Mouse (Mus musculus): ENCODE results near the gene Angptl6. TPM values are rescaled to one million over a fixed set of nuclear protein-coding genes. Genes with fewer than 3 reads are reported as not detected.

Angptl6 gene
- total RNA-seq, 2 experiments from 2014 or later: 0.81 to 0.87 TPM

GRCm38 (mm10) chr9:20887191-20887590 is 7.7 kb upstream of the Angptl6 start:
- ATAC-seq (replicated peaks; ENCODE audit: poor library complexity): no peak

- no peak for ATAC-seq (replicated peaks; ENCODE audit: poor library complexity)
Observed at GRCm38 (mm10) chr9:20886563-20886962, 7.0 kb upstream of the Angptl6 start.

- peak; percentile 5; the same call in 1 of the 2 replicates for ATAC-seq (replicated peaks; ENCODE audit: poor library complexity)
Observed at GRCm38 (mm10) chr9:20878710-20879065, 839 bp downstream of the Angptl6 start.

DNA sequence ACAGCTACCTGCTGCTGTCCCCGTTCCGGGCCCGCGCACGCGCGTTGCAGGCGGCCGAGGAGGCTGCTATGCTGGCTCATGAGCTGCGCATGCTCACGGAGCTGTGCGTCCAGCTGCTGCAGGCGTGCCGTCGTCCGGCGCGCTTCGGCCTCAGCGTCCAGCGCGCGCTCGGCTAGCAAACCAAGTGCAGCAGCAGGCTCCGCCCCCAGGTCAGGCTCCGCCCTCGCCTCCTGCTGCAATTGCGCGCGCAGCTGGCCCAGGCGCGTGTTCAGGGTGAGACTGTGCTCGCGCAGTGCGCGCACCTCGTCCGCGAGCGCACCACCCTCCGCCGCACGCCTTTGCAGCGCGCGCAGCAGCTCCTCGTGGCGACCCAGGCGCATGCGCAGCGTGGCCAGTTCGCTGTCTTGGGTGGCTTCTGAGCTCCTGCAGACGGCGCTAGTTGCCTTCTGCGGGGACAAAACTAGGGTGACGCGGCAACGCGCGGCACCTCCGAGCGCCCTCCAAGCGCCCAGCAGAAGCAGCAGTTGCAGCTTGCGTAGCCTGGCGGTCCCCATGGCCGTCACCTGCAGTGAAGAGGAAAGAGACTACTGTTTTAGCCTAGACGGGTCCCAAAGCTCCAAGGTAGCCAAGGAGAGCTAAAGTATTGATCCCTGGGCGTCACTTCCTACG is 1.4 kb downstream of the Angptl6 start:
- ATAC-seq (replicated peaks; ENCODE audit: poor library complexity): peak; percentile 85

DNA sequence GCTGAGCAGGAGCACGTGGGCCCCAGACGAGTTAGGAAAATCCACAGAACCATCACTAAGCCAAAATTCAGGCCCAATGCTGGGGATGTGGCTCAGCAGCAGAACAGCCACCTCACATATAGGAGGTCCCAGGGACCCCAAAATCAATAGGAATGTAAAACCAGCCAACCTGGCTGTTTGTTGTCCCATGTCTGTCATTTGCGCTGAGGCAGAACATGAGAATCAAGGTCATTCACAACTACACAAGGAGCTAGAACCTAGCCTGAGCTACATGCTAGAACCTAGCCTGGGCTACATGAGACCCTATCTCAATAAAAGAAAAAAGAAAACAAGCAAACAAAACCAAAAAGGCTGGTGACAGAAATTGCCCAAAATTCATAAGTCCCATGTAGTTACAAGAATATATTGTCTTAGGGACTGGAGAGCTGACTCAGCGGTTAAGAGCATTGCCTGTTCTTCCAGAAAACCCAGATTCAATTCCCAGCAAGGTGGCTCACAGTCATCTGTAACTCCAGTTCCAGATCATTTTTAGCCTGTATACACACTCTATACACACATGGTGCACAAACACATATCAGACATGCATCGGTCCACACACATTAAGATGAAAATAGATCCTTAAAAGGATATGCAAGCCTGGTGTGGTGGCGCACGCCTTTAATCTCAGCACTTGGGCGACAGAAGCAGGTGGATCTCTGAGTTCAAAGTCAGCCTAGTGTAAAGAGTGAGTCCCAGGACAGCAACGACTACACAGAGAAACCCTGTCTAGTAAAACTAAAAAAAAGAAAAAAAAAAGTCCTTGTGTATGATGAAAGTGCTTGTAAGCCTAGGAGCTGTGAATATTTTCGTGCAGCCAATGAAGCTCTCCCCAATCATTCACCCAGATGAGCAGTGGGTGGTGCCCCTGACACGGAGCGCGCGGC is 2.1 kb downstream of the Angptl6 start:
- ATAC-seq (replicated peaks; ENCODE audit: poor library complexity): no peak

DNA sequence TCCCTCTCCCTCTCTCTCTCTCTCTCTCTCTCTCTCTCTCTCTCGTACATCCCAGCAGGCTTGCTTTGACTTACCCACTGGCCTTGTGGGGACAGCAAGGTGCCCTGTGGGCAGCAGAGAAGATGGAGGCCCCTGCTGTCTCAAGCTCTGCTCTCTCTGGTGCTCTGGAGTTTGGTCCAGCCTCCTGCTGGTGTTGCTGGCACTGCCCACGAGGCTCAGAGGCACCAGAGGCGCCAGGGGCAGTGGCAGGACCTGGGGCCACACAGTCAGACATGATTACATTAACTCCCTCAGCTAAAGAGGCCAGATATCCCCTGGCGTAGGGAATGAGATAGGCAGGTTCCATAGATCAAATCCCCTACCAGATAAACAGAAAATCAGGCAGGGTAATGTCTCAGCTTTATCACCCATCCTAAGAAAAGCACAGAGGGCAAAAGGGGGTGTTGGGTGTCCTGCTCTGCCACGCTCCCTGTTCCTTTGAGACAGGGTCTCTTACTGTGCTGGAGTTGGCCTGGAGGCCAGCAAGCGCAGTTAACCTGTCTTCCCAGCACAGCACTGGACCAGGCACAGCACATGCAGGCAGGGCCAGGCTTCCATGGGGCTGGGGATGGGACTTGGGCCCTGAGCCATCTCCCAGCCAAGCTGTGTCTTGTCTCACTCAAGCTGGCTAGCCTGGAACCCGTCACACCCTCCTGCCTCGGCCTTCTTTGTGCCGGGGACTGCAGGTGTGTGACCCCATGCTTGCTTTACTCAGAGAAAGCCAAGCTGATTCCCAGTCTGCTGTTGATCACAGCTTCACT is 3.0 kb downstream of the Angptl6 start:
- no peak for ATAC-seq (replicated peaks; ENCODE audit: poor library complexity)

GRCm38 (mm10) chr9:20875021-20875790 is 4.3 kb downstream of the Angptl6 start:
- no peak for ATAC-seq (replicated peaks; ENCODE audit: poor library complexity)

DNA sequence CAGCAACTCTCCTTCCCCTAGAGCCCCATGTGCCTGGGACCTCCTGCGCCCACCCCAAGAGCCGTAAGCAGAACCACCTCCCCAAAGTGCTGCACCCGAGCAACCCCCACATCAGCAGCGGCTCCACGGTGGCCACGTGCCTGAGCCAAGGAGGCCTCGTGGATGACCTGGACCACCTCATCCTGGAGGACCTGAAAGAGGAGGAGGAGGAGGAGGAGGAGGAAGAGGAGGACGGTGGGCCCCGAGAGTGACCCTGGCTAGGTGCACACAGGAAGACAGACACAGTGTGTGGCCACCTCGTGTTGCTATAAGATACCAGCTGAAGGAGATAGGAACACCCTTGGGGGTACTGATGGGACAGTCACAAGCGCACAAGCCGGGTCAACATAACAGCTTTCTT is 6.0 kb downstream of the Angptl6 start:
- no peak for ATAC-seq (replicated peaks; ENCODE audit: poor library complexity)

- ATAC-seq (replicated peaks; ENCODE audit: poor library complexity): no peak
Observed at GRCm38 (mm10) chr9:20872991-20873390, 6.5 kb downstream of the Angptl6 start.

DNA sequence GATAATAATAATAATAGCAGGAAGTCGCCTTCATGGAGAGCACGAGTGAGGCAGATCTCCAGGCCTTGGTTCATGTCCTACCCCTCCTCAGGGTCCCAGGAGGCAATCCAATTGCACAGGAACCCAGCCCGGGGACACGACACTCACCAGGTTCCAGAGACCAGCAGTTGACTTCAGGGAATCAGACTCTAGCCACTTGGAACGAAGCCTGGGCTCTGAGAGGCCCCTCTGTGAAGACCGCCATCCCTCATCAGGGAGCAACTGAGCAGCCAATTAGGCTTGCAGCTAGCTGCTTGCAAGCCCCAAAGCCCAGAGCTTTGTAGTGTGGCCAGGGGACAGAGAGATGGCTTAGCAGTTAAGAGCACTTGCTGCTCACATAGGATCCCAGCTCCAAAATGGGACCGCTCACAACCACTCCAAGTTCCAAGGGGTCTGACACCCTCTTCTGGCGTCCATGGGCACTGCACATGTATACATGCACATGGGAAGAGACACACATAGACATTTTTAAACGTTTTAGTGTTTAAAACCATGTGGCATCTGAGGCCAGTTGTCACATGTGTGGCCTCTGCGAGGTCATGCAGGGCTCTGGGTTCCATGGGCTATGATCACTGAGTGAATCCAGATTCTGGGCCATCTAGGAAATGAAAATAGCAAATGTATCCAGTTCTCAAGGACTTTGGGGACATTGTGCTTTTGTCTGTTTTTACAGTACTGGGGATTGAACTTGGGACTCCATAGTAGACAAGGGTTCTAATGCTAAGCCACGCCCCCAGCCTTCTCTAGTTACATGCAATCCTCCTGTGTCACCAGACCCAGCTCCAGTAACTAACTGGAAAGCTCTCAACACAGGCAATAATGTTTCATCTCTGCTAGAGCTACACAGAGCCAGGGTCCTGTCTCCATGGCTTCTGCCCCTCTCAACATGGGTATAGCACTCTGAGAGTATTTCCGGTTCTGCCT is 9.0 kb downstream of the Angptl6 start:
- ATAC-seq (replicated peaks; ENCODE audit: poor library complexity): 0 out of 2 replicates have a peak, but pooled peaks have one; percentile 32

DNA sequence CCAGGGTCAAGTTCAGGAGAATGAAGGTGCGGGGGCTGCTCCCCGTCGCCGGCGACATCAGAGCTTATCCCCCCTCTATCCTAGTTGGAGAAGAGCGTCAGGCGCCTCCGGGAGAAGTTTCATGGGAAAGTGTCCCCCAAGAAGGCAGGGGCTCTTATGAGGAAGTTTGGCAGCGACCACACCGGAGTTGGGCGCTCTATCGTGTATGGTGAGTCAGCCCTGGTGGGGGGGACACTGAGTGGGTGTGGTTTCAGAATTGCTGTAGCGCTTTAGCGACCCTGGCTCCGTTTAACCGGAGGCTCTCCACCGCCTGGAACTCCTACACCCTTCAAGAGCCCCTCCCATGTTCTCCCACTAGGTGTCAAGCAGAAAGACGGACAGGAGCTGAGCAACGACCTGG is 10.3 kb downstream of the Angptl6 start:
- ATAC-seq (replicated peaks; ENCODE audit: poor library complexity): peak; percentile 64

DNA sequence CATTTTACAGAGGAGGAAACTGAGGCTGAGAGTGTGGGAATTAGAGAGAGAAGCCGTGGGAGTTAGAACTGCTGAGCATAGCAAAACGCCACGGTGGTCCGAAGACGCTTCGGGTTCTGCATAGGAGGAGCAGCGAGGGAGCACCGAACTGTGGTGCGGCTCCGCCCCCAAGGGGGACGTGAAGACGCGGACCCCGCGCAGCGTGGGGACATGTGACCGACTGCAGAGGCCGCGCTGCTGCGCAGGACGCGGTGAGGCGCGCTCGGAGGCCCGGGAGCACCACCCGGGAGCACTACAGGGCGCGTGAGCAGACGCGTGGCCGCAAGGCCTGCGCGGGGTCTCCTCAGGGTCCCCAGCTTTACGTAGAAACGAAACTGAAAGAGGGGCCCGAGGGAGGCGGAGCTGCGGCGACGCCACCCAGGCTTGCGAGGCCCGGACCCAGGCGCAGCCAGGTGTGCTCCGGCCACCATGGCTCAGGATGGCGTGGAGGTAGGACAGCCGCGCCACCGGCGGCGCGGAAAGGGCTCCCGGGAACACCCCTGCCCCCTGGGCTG is 11.0 kb downstream of the Angptl6 start, which contains the start of gene A230050P20Rik:
A230050P20Rik (plus strand) TSS at position 195 of the 554 bp plus-strand sequence.
- ATAC-seq (replicated peaks; ENCODE audit: poor library complexity): peak; percentile 74

DNA sequence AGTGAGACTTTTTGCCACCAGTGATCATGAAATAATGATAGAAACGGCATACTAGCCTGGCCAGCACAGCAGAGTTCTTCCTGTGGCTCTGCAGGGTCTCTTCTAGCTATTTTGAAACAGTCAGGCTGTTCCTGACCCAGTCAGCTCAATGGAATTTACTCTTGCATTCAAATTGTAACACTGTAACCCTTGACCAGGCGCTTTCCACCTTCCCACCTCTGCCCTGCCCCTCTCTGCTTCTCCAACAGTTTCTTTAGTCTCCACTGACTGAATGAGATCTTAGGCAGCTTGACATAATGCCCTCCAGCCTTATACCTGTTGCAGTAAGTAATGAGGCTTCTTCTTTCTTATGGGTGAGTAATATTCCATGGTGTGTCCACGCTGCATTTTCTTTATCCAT is 12.6 kb downstream of the Angptl6 start:
- ATAC-seq (replicated peaks; ENCODE audit: poor library complexity): no peak

DNA sequence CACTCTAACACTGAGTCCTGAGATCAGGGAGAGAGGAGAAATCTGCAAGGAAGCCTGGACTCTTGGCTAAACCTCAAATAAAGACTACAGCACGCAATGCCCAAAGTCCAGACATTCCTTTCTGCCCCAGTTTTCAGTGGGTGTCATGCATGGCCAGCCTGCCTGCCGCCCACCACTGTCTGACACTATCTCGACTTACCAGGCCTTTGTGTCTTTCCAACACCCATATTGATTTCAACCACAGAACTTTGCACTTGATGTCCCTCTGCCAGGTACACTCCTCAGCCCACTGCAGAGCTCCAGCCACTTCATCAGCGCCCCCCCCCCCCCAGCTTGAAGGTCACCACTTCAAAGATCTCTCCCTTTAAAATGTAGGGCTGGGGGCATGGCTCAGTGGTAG is 17.3 kb downstream of the Angptl6 start:
- no peak for ATAC-seq (replicated peaks; ENCODE audit: poor library complexity)

GRCm38 (mm10) chr9:20861821-20862220 is 17.7 kb downstream of the Angptl6 start:
- peak; percentile 61 for ATAC-seq (replicated peaks; ENCODE audit: poor library complexity)

DNA sequence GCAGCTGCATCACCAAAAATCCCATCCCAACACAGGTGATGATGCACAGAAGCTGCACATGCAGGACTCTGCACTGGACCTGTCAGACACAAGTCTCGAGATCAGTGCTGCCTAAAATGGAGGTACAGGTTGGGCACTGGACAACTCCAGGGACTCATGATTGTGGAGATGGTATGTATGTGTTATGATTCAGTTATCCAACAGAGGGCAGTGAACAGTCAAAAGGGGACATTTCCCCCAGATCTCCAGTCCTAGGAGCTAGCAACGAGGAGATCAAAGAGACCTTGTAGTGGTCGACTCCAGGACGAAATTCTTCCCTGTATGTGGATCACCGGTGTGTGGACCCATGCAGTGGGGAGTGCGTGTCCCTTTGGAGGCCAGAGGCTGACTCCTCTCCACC is 19.6 kb downstream of the Angptl6 start:
- ATAC-seq (replicated peaks; ENCODE audit: poor library complexity): peak; percentile 32; the same call in 1 of the 2 replicates

- peak; percentile 99 for ATAC-seq (replicated peaks; ENCODE audit: poor library complexity)
Observed at GRCm38 (mm10) chr9:20857131-20857530, 22.4 kb downstream of the Angptl6 start.

- ATAC-seq (replicated peaks; ENCODE audit: poor library complexity): no peak; the same call in 1 of the 2 replicates
Observed at GRCm38 (mm10) chr9:20850179-20850578, 29.3 kb downstream of the Angptl6 start.

GRCm38 (mm10) chr9:20842670-20843069 is 36.9 kb downstream of the Angptl6 start:
- peak; percentile 44; the same call in 1 of the 2 replicates for ATAC-seq (replicated peaks; ENCODE audit: poor library complexity)
